Mouse (Mus musculus) midbrain, postnatal 0 days (tissue): ENCODE measurements around the gene Slc4a11. TPM values are rescaled to one million over a fixed set of nuclear protein-coding genes. Genes with fewer than 3 reads are reported as not detected.

Experiments used
- ATAC-seq: fragments of 200-750 bp; cut with Nextera tagmentation; 2 replicates; pipeline ENCODE4 v1.8.0; 2017; ENCODE audit warnings: moderate number of reproducible peaks, mild to moderate bottlenecking, moderate TSS enrichment, moderate library complexity; ENCODE audit not compliant: low FRiP score
- DNase-seq: peaks from one replicate; pipeline ENCODE4 v3.0.0-alpha.2; 2015; ENCODE audit warnings: low spot score
- H3K27ac ChIP-seq: fragments of 300-500 bp; sonication (generic); 2 replicates; pipeline ENCODE4 v1.5.1; 2014; ENCODE audit warnings: low read depth, mild to moderate bottlenecking, low read length, mixed read lengths
- H3K27me3 ChIP-seq: fragments of 300-500 bp; sonication (generic); 2 replicates; pipeline ENCODE4 v1.6.1; 2014; ENCODE audit warnings: low read length, control low read depth, mixed read lengths; ENCODE audit not compliant: insufficient read depth
- H3K36me3 ChIP-seq: fragments of 300-500 bp; sonication (generic); 2 replicates; pipeline ENCODE4 v1.6.1; 2014; ENCODE audit warnings: low read length, control low read depth, mixed read lengths; ENCODE audit not compliant: insufficient read depth
- H3K4me1 ChIP-seq: fragments of 300-500 bp; sonication (generic); 2 replicates; pipeline ENCODE4 v1.6.1; 2014; ENCODE audit warnings: mild to moderate bottlenecking, control low read depth, antibody characterized with exemption, low read length, mixed read lengths; ENCODE audit not compliant: insufficient read depth
- H3K4me2 ChIP-seq: fragments of 300-500 bp; sonication (generic); 2 replicates; pipeline ENCODE4 v1.6.1; 2014; ENCODE audit warnings: low read depth, mild to moderate bottlenecking, low read length, mixed read lengths; ENCODE audit not compliant: poor library complexity, severe bottlenecking
- H3K4me3 ChIP-seq: fragments of 300-500 bp; sonication (generic); 2 replicates; pipeline ENCODE4 v1.5.1; 2014; ENCODE audit warnings: low read depth, mild to moderate bottlenecking, low read length, moderate library complexity
- H3K9ac ChIP-seq: fragments of 300-500 bp; sonication (generic); replicated peaks from 2 replicates; pipeline ENCODE4 v1.6.1; 2014; ENCODE audit warnings: mild to moderate bottlenecking, low read length, moderate library complexity, mixed read lengths; ENCODE audit not compliant: poor library complexity, severe bottlenecking
- H3K9me3 ChIP-seq: fragments of 300-500 bp; sonication (generic); 2 replicates; pipeline ENCODE4 v1.6.1; 2016; ENCODE audit warnings: low read length, control low read depth
- CTCF ChIP-seq: IDR thresholded peaks from 2 replicates; pipeline ENCODE4 v1.5.1; 2016; ENCODE audit warnings: antibody characterized with exemption, mild to moderate bottlenecking
- WGBS: fragments of 180-500 bp; shearing (Covaris S2); extraction: QIAGEN DNeasy Blood & Tissue Kit; methylation state at CpG from one replicate; pipeline ENCODE4 v1.1.7; 2014; 5-methylcytosine and 5-hydroxymethylcytosine counted together
- polyA plus RNA-seq: library from polyadenylated mRNA; unstranded; fragments of >200 nt; fragmentation: Nextera tagmentation; extraction: Ambion mirVana; gene quantifications from 2 replicates; pipeline ENCODE4 v1.2.1, GENCODE M21; 2015
- total RNA-seq: library from RNA; depleted of rRNA; stranded (reverse); fragments of >200 nt; gene quantifications from 2 replicates; pipeline ENCODE4 v1.2.3, GENCODE M21; 2014; rRNA removed

The Slc4a11 gene
- total RNA-seq (0.16 and 0.33 TPM in 2 replicates), polyA plus RNA-seq (0.42 and 0.56 TPM in 2 replicates)

GRCm38 (mm10) chr2:130697153-130697810 is at the start of gene Slc4a11:
Slc4a11 (minus strand) TSS chr2:130697519.
- Histone ChIP-seq H3K27ac (no peak within 1 kb of the TSS), H3K4me1 (peaks cover 4% of the 10 kb centered on the region; the same call in 1 of the 2 replicates), H3K27me3 (peaks cover 33% of the 10 kb centered on the region), H3K4me2 (peak within 1 kb of the TSS; percentile 99), H3K9me3 (no peaks in the 10 kb centered on the region), H3K4me3 (peak within 1 kb of the TSS; percentile 53), H3K9ac (peak within 1 kb of the TSS; percentile 52), H3K36me3 (no peaks in the 10 kb centered on the region)
- TF ChIP-seq CTCF = no peak
- DNase-seq (peak; percentile 6), ATAC-seq (peak; percentile 64)
- under 1% methylated on average over 53 of the region's 65 CpGs for WGBS

GRCm38 (mm10) chr2:130743576-130743975 is 46.3 kb upstream of the Slc4a11 start:
- Histone ChIP-seq H3K36me3 (peaks cover 68% of the 10 kb centered on the region), H3K4me1 (no peaks in the 10 kb centered on the region), H3K9ac (no peak overlapping the region), H3K4me3 (no peak overlapping the region), H3K27ac (no peak overlapping the region), H3K4me2 (no peak overlapping the region), H3K27me3 (no peaks in the 10 kb centered on the region), H3K9me3 (no peaks in the 10 kb centered on the region)
- DNase-seq = no peak
- no peak for TF ChIP-seq CTCF
- 100% methylated on average over 1 of the region's 1 CpGs for WGBS
- ATAC-seq = no peak

GRCm38 (mm10) chr2:130740096-130740495 is 42.8 kb upstream of the Slc4a11 start:
- Histone ChIP-seq H3K4me1 (no peaks in the 10 kb centered on the region), H3K27ac (peak overlapping the region; percentile 38; the same call in 1 of the 2 replicates), H3K4me3 (no peak overlapping the region), H3K9me3 (no peaks in the 10 kb centered on the region), H3K9ac (no peak overlapping the region), H3K36me3 (peaks cover 73% of the 10 kb centered on the region), H3K27me3 (no peaks in the 10 kb centered on the region), H3K4me2 (no peak overlapping the region)
- DNase-seq = no peak
- WGBS = 15% methylated on average over 4 of the region's 4 CpGs
- ATAC-seq = no peak
- TF ChIP-seq CTCF = no peak

GRCm38 (mm10) chr2:130738019-130738418 is 40.7 kb upstream of the Slc4a11 start:
- Histone ChIP-seq H3K4me2 (no peak overlapping the region), H3K4me3 (no peak overlapping the region), H3K9me3 (no peaks in the 10 kb centered on the region), H3K27ac (no peak overlapping the region), H3K4me1 (no peaks in the 10 kb centered on the region), H3K27me3 (no peaks in the 10 kb centered on the region), H3K36me3 (peaks cover 71% of the 10 kb centered on the region), H3K9ac (no peak overlapping the region)
- 79% methylated on average over 6 of the region's 6 CpGs for WGBS
- no peak for TF ChIP-seq CTCF
- no peak for DNase-seq
- no peak for ATAC-seq

GRCm38 (mm10) chr2:130735281-130735680 is 38.0 kb upstream of the Slc4a11 start:
- TF ChIP-seq CTCF = no peak
- no peaks in the 10 kb centered on the region for H3K9me3 ChIP-seq
- peaks cover 62% of the 10 kb centered on the region for H3K36me3 ChIP-seq
- 90% methylated on average over 5 of the region's 5 CpGs for WGBS
- no peak for ATAC-seq
- H3K4me1 ChIP-seq = no peaks in the 10 kb centered on the region
- H3K27me3 ChIP-seq = no peaks in the 10 kb centered on the region
- no peak overlapping the region for H3K27ac ChIP-seq
- no peak overlapping the region for H3K4me3 ChIP-seq
- no peak for DNase-seq
- no peak overlapping the region for H3K4me2 ChIP-seq
- H3K9ac ChIP-seq = no peak overlapping the region

GRCm38 (mm10) chr2:130733444-130733843 is 36.1 kb upstream of the Slc4a11 start:
- Histone ChIP-seq H3K36me3 (peaks cover 63% of the 10 kb centered on the region), H3K4me2 (no peak overlapping the region), H3K4me1 (no peaks in the 10 kb centered on the region), H3K27ac (no peak overlapping the region), H3K9me3 (no peaks in the 10 kb centered on the region), H3K27me3 (no peaks in the 10 kb centered on the region), H3K9ac (no peak overlapping the region), H3K4me3 (no peak overlapping the region)
- ATAC-seq (no peak), DNase-seq (no peak)
- TF ChIP-seq CTCF = no peak
- 98% methylated on average over 2 of the region's 3 CpGs for WGBS
